Mouse (Mus musculus) heart, embryonic 10.5 days (tissue): Measurements from ENCODE around the gene Anapc15. TPM values are rescaled to one million over a fixed set of nuclear protein-coding genes. Genes with fewer than 3 reads are reported as not detected.
A peak's percentile ranks its signal among the peaks of the same experiment; 100 is the strongest.

Source experiments
- DNase-seq: peaks from one replicate; pipeline ENCODE4 v3.0.0-alpha.2; 2017; ENCODE audit warnings: low spot score
- H3K27ac ChIP-seq: fragments of 300-500 bp; sonication (generic); 2 replicates; pipeline ENCODE4 v1.5.1; 2016; ENCODE audit warnings: mild to moderate bottlenecking
- H3K27me3 ChIP-seq: fragments of 300-500 bp; sonication (generic); 2 replicates; pipeline ENCODE4 v1.6.1; 2016; ENCODE audit warnings: mild to moderate bottlenecking; ENCODE audit not compliant: poor library complexity, insufficient read depth, severe bottlenecking
- H3K36me3 ChIP-seq: fragments of 300-500 bp; sonication (generic); 2 replicates; pipeline ENCODE4 v1.6.1; 2016; ENCODE audit warnings: mild to moderate bottlenecking, moderate library complexity
- H3K4me1 ChIP-seq: fragments of 300-500 bp; sonication (generic); 2 replicates; pipeline ENCODE4 v1.6.1; 2016; ENCODE audit warnings: mild to moderate bottlenecking
- H3K4me3 ChIP-seq: fragments of 300-500 bp; sonication (generic); 2 replicates; pipeline ENCODE4 v1.5.1; 2016; ENCODE audit warnings: mild to moderate bottlenecking, moderate library complexity
- H3K9me3 ChIP-seq: fragments of 300-500 bp; sonication (generic); 2 replicates; pipeline ENCODE4 v1.6.1; 2016; ENCODE audit warnings: mild to moderate bottlenecking, moderate library complexity
- WGBS: fragments of 180-500 bp; shearing (Covaris S2); methylation state at CpG from one replicate; pipeline ENCODE4 v1.1.7; 2016; 5-methylcytosine and 5-hydroxymethylcytosine counted together
- polyA plus RNA-seq: library from polyadenylated mRNA; unstranded; fragments of >200 nt; fragmentation: Nextera tagmentation; extraction: Ambion mirVana; gene quantifications from 2 replicates; pipeline ENCODE4 v1.2.1, GENCODE M21; 2016

The Anapc15 gene
- polyA plus RNA-seq, 1 experiment from 2014 or later = 94.3 TPM

DNA sequence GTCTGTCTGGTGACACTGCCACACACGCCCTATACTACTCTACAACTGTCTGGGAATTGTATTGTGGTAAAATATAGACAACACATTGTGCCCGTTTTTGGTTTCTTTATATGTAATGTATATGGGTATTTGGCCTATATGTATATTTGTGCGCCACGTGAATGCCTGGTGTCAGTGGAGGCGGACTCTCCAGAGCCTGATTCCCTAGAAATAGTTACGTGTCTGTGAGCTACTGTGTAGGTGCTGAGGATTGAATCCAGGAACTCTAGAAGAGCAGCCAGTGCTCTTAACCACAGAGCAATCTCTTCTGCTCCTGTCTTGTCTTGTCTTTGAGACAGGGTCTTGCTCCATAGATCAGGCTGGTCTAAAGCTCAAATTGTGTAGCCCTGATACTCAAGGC is 22.8 kb downstream of the Anapc15 start:
- Histone ChIP-seq H3K4me1 (0 out of 2 replicates have a peak, but pooled peaks cover 5% of the 10 kb centered on the region), H3K36me3 (no peaks in the 10 kb centered on the region), H3K27me3 (no peaks in the 10 kb centered on the region), H3K27ac (no peak overlapping the region), H3K9me3 (no peaks in the 10 kb centered on the region), H3K4me3 (no peak overlapping the region)
- no peak for DNase-seq
- 76% methylated on average over 6 of the region's 6 CpGs for WGBS

DNA sequence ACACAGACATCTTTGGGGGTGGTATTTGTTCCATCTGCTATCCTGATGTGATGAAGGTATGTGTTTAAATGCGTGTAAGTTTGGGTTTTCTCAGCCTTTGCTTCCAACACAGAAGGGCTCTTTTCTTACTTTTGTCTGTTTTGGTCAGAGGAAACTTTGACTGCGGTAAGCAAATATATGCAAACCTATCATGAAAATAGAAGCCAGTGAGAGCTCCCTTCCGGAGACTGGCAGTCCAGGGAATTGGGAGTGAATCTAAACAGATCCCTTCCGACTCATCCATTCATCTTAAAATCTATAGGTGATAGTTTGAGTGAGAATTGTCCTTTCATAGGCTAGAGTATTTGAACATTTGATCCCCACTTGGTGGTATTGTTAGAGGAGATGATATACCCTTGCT is 24.9 kb downstream of the Anapc15 start:
- no peak for DNase-seq
- 0 out of 2 replicates have a peak, but pooled peaks cover 5% of the 10 kb centered on the region for H3K4me1 ChIP-seq
- no peaks in the 10 kb centered on the region for H3K36me3 ChIP-seq
- no peak overlapping the region for H3K4me3 ChIP-seq
- H3K27ac ChIP-seq = no peak overlapping the region
- no peaks in the 10 kb centered on the region for H3K27me3 ChIP-seq
- WGBS = 77% methylated on average over 4 of the region's 4 CpGs
- no peaks in the 10 kb centered on the region for H3K9me3 ChIP-seq

DNA sequence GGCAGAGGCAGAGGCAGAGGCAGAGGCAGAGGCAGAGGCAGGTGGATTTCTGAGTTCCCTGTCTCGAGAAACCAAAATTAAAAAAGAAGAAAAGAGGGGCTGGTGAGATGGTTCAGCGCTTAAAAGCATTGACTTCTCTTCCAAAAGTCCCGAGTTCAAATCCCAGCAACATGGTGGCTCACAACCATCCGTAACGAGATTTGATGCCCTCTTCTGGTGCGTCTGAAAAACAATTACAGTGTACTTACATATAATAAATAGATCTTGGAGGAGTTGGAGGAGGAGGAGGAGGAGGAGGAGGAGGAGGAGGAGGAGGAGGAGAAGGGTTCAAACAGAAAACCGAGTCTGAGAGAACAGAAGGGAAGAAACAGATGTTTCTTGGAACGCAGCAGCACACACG is 32.2 kb downstream of the Anapc15 start:
- 38% methylated on average over 9 of the region's 9 CpGs for WGBS
- H3K27me3 ChIP-seq = no peaks in the 10 kb centered on the region
- peak overlapping the region; percentile 66 for H3K4me3 ChIP-seq
- no peaks in the 10 kb centered on the region for H3K9me3 ChIP-seq
- H3K36me3 ChIP-seq = peaks cover 13% of the 10 kb centered on the region
- DNase-seq = no peak
- peak overlapping the region; percentile 90 for H3K27ac ChIP-seq
- 0 out of 2 replicates have a peak, but pooled peaks cover 4% of the 10 kb centered on the region for H3K4me1 ChIP-seq

DNA sequence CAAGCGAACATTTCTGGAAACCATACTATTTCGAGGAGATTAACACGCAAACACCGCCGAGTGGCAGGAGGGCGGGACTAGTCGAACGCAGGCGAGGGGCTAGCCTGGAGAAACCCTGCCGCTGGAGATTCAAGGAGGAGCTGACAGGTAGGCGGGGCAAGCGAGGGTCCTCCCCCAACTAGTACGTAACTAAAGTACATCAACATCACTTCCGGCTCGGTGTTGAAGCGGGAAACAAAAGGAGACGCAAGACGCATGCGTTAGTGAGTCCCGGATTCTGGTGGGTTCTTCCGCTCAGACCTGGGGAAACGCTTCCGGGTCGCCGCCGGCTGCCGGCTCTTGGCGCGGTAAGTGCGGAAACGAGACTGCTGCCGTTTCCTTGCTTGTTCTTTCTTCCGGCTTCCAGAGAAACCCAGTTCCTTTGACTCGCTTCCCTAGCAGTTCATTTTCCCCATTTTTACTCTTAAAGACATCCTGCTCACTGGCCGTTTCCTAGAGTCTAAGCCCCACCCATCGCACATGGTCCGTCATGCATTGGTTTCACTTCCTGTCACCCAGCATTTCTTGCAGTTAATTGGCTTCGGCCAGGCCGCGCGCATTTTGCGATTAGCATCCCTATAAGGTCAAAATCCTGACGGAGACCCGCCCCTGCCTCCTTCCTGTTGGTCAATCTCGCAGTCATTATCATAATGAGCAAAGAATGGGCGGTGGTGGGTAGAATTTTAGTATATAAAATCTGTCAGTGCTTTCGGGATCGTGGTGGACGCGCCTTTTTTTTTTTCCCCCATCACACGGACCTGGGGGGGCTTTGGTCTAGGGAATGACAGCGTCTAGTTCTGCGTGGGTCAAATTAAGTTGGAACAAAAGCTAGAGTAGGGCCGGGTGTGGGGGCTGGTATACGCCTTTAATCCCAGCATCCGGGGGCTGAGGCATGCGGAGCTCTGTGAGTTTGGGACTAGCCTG is 32.9 kb downstream of the Anapc15 start:
- Histone ChIP-seq H3K36me3 (peaks cover 20% of the 10 kb centered on the region), H3K4me3 (peak overlapping the region; percentile 66), H3K9me3 (no peaks in the 10 kb centered on the region), H3K27ac (peak overlapping the region; percentile 90), H3K4me1 (0 out of 2 replicates have a peak, but pooled peaks cover 4% of the 10 kb centered on the region), H3K27me3 (no peaks in the 10 kb centered on the region)
- under 1% methylated on average over 57 of the region's 57 CpGs for WGBS
- DNase-seq = peak; percentile 99

DNA sequence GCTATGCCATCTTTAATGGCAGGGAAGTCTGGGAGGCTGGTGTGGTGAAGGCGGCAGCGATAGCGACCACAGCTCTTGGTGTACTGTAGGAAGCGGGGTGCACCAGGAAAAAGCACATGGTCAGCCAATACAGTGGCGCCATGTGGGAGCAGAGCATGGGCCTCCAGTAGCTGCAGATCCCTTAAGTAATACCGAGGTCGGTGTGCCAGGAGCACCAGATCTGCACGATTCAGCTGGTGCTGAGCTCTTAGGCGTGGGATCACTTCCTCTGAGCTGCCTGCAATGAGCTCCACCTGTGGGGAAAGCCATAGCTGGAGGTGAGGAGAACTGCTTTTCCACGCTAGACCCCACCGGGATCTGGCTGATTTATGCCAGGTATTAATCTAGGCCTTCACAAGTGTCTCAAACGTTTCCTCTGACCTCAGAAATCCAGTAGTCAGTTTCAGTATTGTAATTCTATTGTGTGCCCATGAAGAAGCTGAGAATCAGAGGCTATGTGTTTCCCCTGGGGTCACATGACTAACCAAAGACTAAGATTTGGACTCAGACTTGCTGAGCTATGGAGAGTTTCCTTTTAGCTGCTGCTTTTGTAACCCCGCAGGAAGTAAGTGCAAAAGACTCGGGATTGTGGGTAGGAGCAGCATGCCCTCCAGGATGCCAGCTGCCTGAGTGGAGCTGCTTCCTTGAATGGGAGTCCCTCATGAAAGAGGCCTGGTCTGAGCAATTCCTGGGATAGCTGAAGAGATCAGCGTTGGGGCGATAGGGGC is 37.0 kb downstream of the Anapc15 start:
- Histone ChIP-seq H3K4me3 (no peak overlapping the region), H3K27ac (no peak overlapping the region), H3K27me3 (no peaks in the 10 kb centered on the region), H3K4me1 (peaks cover 7% of the 10 kb centered on the region; the same call in 1 of the 2 replicates), H3K36me3 (peaks cover 32% of the 10 kb centered on the region), H3K9me3 (no peaks in the 10 kb centered on the region)
- 91% methylated on average over 16 of the region's 16 CpGs for WGBS
- DNase-seq = no peak

DNA sequence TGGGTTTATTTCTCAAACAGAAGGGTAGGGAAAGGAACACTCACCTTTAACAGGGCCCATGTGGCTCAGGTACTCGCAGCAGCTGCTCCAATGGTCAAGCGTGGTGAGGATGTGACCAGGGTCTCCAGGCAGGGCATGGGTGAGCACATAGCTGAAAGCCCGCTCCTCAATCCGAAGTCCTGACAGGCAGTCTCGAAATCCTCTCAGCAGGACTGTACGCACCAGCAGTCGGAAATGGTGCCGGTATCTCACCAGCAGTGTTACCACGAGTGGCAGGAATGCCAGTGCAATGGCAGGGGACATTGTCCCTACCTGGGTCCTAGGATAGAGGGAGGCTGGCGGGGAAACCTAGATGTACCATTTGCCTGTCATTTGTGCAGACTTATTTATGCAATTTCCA is 38.5 kb downstream of the Anapc15 start:
- no peak for DNase-seq
- 91% methylated on average over 10 of the region's 10 CpGs for WGBS
- Histone ChIP-seq H3K27ac (no peak overlapping the region), H3K27me3 (no peaks in the 10 kb centered on the region), H3K36me3 (peaks cover 32% of the 10 kb centered on the region), H3K9me3 (no peaks in the 10 kb centered on the region), H3K4me3 (no peak overlapping the region), H3K4me1 (peaks cover 12% of the 10 kb centered on the region)

DNA sequence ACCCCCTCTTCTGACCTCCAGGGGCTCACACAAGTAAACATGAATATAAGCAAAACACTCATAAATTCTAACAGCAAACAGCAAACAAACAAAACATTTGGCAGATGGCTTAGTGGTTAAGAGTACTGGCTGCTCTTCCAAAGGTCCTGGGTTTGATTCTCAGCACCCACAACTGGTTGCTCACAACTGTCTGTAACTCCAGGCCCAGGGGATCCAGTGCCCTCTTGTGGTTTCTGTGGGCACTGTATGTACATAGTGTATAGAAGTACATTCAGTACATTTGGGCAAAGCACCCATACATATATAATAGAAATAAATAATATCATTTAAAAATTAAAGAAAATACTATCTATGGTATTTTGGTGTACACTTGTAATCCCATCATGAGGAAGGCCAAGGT is 39.3 kb downstream of the Anapc15 start:
- peaks cover 32% of the 10 kb centered on the region for H3K36me3 ChIP-seq
- H3K4me1 ChIP-seq = peaks cover 17% of the 10 kb centered on the region
- H3K4me3 ChIP-seq = no peak overlapping the region
- no peaks in the 10 kb centered on the region for H3K9me3 ChIP-seq
- no peaks in the 10 kb centered on the region for H3K27me3 ChIP-seq
- H3K27ac ChIP-seq = no peak overlapping the region
- no peak for DNase-seq

DNA sequence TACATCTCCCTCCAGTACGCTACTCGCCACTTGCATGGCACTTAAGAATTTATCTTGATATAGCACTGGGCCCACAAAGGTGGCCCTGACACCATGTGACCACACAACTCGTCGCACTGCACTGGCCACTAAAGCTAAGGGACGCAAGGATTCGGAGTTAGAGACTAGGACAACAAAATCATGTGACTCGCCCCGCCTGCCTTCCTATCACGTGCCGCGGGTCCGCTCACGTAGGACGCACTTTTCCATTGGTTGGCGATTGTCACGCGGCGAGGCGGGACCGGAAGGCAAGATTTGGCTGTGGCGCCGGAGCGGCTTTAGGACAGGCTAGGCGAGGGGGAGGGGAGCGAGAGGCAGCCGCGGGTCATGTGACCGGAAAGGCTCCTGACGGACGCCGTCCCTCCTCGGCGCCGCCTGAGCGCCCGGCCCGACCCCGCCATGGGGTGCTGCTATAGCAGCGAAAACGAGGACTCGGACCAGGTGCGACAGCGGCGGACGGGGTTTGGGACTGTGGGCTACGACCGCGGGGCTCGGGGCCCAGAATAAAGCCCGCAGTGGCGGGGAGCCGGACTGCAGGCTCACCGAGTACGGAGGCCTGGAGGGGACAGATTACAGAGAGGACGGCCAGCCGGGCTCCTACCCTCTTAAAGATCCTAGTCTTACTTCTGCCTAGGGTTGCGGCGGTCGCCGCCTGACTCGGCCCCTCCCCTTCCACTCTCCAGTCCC is 42.2 kb downstream of the Anapc15 start, which contains the start of gene Lamtor1:
Gene Lamtor1 (plus strand): TSS at position 344 of the 726 bp plus-strand sequence.
- H3K4me1 ChIP-seq = peaks cover 30% of the 10 kb centered on the region
- H3K4me3 ChIP-seq = peak within 1 kb of the TSS; percentile 68
- no peaks in the 10 kb centered on the region for H3K9me3 ChIP-seq
- no peaks in the 10 kb centered on the region for H3K27me3 ChIP-seq
- WGBS = under 1% methylated on average over 61 of the region's 61 CpGs
- peak within 1 kb of the TSS; percentile 96 for H3K27ac ChIP-seq
- DNase-seq = peak; percentile 100
- peaks cover 34% of the 10 kb centered on the region for H3K36me3 ChIP-seq

DNA sequence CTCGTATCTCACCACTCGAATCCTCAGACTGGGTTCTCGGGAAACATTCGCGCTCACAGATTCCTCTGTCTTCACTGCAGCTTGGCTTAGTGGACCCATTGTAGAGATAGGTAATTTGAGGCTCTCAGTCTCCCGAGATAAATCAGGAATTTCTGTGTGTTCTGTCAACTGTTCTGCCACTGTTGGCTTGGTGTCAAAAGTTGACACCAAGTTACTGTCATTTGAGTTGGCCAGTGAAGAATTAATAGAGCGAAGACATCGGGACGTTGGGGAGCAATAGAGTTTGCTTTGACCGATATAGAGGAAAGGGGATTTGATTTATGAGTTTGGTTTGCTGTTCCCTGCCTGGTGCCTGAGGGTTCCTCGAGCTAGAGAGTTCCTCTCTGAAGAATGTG is 42.8 kb downstream of the Anapc15 start, which contains the start of gene Tomt:
Gene Tomt (minus strand): TSS at position 73 of the 395 bp plus-strand sequence.
- DNase-seq = no peak
- peaks cover 34% of the 10 kb centered on the region for H3K36me3 ChIP-seq
- H3K4me3 ChIP-seq = peak within 1 kb of the TSS; percentile 68
- H3K4me1 ChIP-seq = peaks cover 30% of the 10 kb centered on the region
- H3K27me3 ChIP-seq = no peaks in the 10 kb centered on the region
- H3K27ac ChIP-seq = peak within 1 kb of the TSS; percentile 96
- H3K9me3 ChIP-seq = no peaks in the 10 kb centered on the region
- 14% methylated on average over 11 of the region's 11 CpGs for WGBS

DNA sequence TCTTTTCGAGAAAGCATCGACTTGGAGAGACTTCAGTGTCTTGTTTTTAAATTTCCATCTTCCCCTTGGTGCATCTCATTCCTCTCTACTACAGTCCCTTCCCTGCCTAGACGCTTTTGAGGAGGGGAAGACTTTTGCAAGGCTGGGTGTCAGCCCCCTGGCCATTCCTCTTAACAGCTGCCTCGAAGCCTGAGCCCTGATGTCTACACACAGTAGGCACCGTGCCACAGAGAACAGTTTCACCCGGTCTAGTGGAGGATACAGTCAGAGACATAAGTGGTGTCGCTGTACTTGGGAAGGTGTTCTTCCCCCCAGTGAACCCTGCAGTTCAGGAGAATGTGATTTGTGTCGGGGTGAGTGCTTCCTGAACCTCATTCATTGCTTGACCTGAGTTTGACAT is 43.2 kb downstream of the Anapc15 start:
- Histone ChIP-seq H3K4me3 (peak overlapping the region; percentile 68), H3K27ac (peak overlapping the region; percentile 96), H3K9me3 (no peaks in the 10 kb centered on the region), H3K27me3 (no peaks in the 10 kb centered on the region), H3K36me3 (peaks cover 36% of the 10 kb centered on the region), H3K4me1 (peaks cover 30% of the 10 kb centered on the region)
- WGBS = 63% methylated on average over 8 of the region's 8 CpGs
- DNase-seq = no peak

DNA sequence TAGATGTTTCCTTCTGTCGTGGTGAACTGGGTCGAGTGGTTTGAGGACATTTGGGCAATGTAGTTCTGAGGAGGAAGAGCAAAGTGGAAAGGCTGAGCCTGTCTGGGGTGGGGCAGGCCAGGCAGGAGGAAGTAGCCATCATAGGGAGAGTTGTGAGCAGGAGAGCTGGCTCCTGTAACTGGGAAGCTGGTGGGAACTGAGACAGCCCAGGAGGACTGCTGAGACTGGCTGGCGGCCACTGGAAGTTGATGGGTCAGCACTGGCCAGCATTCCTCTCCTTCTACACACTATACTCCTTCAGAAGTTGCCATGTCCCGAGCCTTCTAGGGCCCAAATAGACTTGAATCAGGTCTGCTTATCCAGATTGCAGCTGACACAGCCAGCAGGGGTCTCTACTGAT is 44.9 kb downstream of the Anapc15 start:
- Histone ChIP-seq H3K4me3 (no peak overlapping the region), H3K9me3 (no peaks in the 10 kb centered on the region), H3K27ac (0 out of 2 replicates have a peak overlapping the region, but pooled peaks have one; percentile 19), H3K27me3 (no peaks in the 10 kb centered on the region), H3K36me3 (peaks cover 42% of the 10 kb centered on the region), H3K4me1 (peaks cover 30% of the 10 kb centered on the region)
- 69% methylated on average over 4 of the region's 4 CpGs for WGBS
- no peak for DNase-seq

DNA sequence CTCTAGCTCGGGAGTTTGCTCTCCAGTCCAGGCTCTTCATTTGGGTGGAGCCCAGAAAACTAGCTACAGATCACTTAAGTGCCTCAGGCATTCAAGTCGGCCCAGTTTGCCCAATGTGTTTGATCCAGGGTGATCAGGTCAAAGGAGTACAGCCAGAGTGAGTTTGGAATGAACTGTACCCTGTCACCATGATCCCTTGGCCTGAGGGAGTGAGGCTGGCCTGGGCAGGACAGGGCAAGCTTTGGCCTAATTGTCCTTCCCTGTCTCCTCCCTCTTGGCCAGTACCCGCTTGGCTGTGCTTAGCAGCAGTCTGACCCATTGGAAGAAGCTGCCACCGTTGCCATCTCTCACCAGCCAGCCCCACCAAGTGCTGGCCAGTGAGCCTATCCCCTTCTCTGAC is 46.6 kb downstream of the Anapc15 start:
- Histone ChIP-seq H3K9me3 (no peaks in the 10 kb centered on the region), H3K4me1 (peaks cover 26% of the 10 kb centered on the region), H3K36me3 (peaks cover 56% of the 10 kb centered on the region), H3K4me3 (no peak overlapping the region), H3K27me3 (no peaks in the 10 kb centered on the region), H3K27ac (no peak overlapping the region)
- 84% methylated on average over 4 of the region's 4 CpGs for WGBS
- no peak for DNase-seq
